Mouse (Mus musculus) forebrain, embryonic 10.5 days (tissue): ENCODE measurements around the gene Vmn1r185. TPM values are rescaled to one million over a fixed set of nuclear protein-coding genes. Genes with fewer than 3 reads are reported as not detected.
"Not testable (repeated sequence)": the region's sequence is repeated elsewhere in the genome, so short reads cannot be mapped to it uniquely, and the experiment has no call there.

ENCODE experiments used
- DNase-seq: peaks from one replicate; pipeline ENCODE4 v3.0.0-alpha.2; 2017; ENCODE audit warnings: low spot score; ENCODE audit errors: extremely low spot score
- H3K27ac ChIP-seq: fragments of 300-500 bp; sonication (generic); 2 replicates; pipeline ENCODE4 v1.5.1; 2016; ENCODE audit warnings: mild to moderate bottlenecking
- H3K27me3 ChIP-seq: fragments of 300-500 bp; sonication (generic); 2 replicates; pipeline ENCODE4 v1.6.1; 2016; ENCODE audit warnings: mild to moderate bottlenecking; ENCODE audit not compliant: poor library complexity, severe bottlenecking
- H3K36me3 ChIP-seq: fragments of 300-500 bp; sonication (generic); replicated peaks from 2 replicates; pipeline ENCODE4 v1.6.1; 2016; ENCODE audit warnings: mild to moderate bottlenecking, moderate library complexity
- H3K4me1 ChIP-seq: fragments of 300-500 bp; sonication (generic); 2 replicates; pipeline ENCODE4 v1.6.1; 2016
- H3K4me3 ChIP-seq: fragments of 300-500 bp; sonication (generic); 2 replicates; pipeline ENCODE4 v1.5.1; 2016; ENCODE audit warnings: mild to moderate bottlenecking, moderate library complexity
- H3K9me3 ChIP-seq: fragments of 300-500 bp; sonication (generic); 2 replicates; pipeline ENCODE4 v1.6.1; 2016; ENCODE audit warnings: mild to moderate bottlenecking, moderate library complexity
- WGBS: fragments of 180-500 bp; shearing (Covaris S2); methylation state at CpG from one replicate; pipeline ENCODE4 v1.1.7; 2016; 5-methylcytosine and 5-hydroxymethylcytosine counted together
- polyA plus RNA-seq: library from polyadenylated mRNA; unstranded; fragments of >200 nt; fragmentation: Nextera tagmentation; extraction: Ambion mirVana; gene quantifications from 2 replicates; pipeline ENCODE4 v1.2.1, GENCODE M21; 2016

The Vmn1r185 gene
- polyA plus RNA-seq, result not detected in 2 replicates

DNA sequence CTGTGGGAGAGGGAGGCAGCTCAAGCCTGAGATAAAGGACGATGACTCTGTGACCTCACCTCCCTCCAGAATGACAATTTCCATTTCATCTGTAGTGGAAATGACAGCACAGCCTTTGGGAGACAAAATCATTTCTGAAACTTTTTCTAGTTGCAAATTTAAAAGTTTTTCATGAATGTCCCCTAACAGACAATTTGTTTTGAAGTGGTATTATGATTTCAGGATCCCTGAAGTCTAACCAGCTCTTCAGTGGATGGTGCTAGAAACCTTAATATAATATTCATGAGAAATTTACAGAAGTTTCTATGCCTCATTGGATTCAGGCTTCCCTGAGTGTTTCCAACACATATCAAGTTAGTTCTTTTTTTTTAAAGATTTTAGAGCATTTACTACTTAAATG lies at the start of gene Vmn1r185:
TSS of gene Vmn1r185 (minus strand) at position 101 of the 400 bp plus-strand sequence.
- H3K36me3 ChIP-seq, H3K4me3 ChIP-seq, DNase-seq, H3K4me1 ChIP-seq, H3K27ac ChIP-seq, H3K9me3 ChIP-seq, H3K27me3 ChIP-seq: not testable (repeated sequence)
- WGBS, result 78% methylated on average over 1 of the region's 1 CpGs

DNA sequence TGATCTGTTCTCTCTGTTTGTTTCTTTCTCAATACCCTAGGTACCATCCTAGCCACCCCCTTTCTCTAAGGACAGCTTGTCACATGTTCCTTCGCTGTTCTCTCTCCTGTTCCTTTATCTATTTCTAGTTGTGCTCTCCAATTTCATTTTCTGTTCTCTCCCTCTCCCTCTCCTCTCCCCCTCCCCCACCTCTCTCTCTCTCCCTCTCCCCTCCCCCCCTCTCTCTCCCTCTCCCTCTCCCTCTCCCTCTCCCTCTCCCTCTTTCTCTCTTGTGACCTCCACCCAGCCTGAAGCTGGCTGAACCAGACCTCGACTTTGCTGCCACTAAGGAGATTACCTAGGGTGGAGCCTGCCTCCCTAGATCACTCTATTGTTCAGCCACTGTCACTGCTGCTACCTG lies 49.2 kb upstream of the Vmn1r185 start:
- not testable (repeated sequence) for H3K27me3 ChIP-seq, H3K4me3 ChIP-seq, DNase-seq, H3K4me1 ChIP-seq, H3K9me3 ChIP-seq, H3K36me3 ChIP-seq, H3K27ac ChIP-seq
- 42% methylated on average over 2 of the region's 2 CpGs for WGBS

DNA sequence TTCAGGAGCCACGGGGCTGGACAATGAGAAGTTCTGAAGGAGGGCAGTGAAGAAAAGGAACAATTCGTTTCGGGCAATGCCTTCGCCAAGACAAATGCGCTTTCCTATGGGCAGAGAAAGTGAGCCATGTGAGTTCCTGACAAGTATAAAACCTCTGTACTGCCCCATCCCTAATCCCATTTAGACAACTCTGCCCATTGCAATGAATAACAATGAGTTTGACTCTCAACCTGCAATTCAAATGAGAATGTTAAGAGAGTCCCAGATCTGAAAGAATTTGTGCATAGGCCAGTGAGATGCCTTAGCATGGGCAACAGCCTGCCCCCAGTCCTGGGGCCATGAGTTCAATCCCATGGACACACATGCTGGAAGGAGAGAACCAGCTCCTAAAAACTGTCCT lies 47.7 kb upstream of the Vmn1r185 start:
- DNase-seq, result no peak
- WGBS, result 79% methylated on average over 5 of the region's 5 CpGs
- Histone ChIP-seq H3K27ac (no peak overlapping the region), H3K36me3 (no peaks in the 10 kb centered on the region), H3K27me3 (no peaks in the 10 kb centered on the region), H3K4me1 (no peaks in the 10 kb centered on the region), H3K4me3 (no peak overlapping the region), H3K9me3 (peaks cover 9% of the 10 kb centered on the region; the same call in 1 of the 2 replicates)

DNA sequence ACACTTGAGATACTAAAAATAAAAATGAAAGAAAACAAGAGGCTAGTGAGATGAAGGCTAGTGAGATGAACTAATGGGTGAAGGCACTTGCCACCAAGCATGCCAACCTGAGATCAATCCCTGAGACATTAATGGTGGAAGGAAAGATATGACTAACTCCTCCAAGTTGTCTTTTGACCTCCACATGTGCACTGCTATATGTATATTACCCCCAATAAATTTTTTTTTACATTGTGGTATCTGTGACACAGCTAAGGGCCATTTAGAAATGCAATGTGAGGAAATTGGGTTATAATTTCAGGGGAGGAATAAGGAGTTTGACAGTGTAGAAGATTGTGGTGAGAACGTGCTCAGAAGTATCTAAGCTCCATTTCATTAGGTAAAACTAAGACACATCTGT lies 28.5 kb downstream of the Vmn1r185 start:
- Histone ChIP-seq H3K4me3 (no peak overlapping the region), H3K36me3 (no peaks in the 10 kb centered on the region), H3K27me3 (no peaks in the 10 kb centered on the region), H3K4me1 (no peaks in the 10 kb centered on the region), H3K27ac (no peak overlapping the region), H3K9me3 (no peaks in the 10 kb centered on the region; the same call in 1 of the 2 replicates)
- WGBS, result 89% methylated on average over 1 of the region's 1 CpGs
- no peak for DNase-seq

DNA sequence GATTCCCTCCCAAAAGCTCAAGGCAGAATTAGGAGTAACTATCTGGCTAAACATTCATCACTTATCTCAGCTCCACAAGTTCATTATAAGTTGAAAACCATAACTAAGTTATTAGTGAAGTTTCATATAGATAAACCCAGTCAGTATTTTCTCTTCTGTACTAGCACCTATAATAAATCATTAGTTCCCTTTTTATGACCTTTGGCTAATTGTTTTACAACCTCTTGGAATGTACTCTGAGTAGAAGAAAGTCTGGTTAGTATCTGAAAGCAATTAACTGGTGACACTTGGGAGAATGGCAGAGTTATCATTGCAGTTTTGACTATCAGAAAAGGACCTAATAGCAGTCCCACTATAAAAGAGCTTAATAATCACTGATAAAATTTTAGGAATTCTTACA lies 29.2 kb downstream of the Vmn1r185 start:
- Histone ChIP-seq H3K27ac (no peak overlapping the region), H3K4me1 (no peaks in the 10 kb centered on the region), H3K4me3 (no peak overlapping the region), H3K36me3 (no peaks in the 10 kb centered on the region), H3K27me3 (no peaks in the 10 kb centered on the region), H3K9me3 (no peaks in the 10 kb centered on the region; the same call in 1 of the 2 replicates)
- DNase-seq, result no peak

Other genes starting within 250 kb of the Vmn1r185 start
- not detected in 2 replicates for gene Nlrp9c, start 214.8 kb downstream of the Vmn1r185 start, polyA plus RNA-seq
- not detected in 2 replicates for gene Nlrp4a, start 183.4 kb downstream of the Vmn1r185 start, polyA plus RNA-seq
- gene Nlrp9a, start 83.4 kb downstream of the Vmn1r185 start, polyA plus RNA-seq, result not detected in 2 replicates
- not detected in 2 replicates for gene Cyp2b23, start 68.0 kb upstream of the Vmn1r185 start, polyA plus RNA-seq
- 0.06 TPM in 1 of 2 replicates, not detected in the other for gene Cyp2b19, start 138.7 kb upstream of the Vmn1r185 start, polyA plus RNA-seq
- not detected in 2 replicates for gene Cyp2g1, start 190.4 kb upstream of the Vmn1r185 start, polyA plus RNA-seq
- gene Cyp2a5, start 216.8 kb upstream of the Vmn1r185 start, polyA plus RNA-seq, result not detected in 2 replicates